Mouse (Mus musculus) liver, embryonic 15.5 days (tissue): ENCODE results near the gene Apba2. TPM values are rescaled to one million over a fixed set of nuclear protein-coding genes. Genes with fewer than 3 reads are reported as not detected.

Experiments
- ATAC-seq: fragments of 200-750 bp; cut with Nextera tagmentation; 2 replicates; pipeline ENCODE4 v1.8.0; 2017; ENCODE audit warnings: moderate number of reproducible peaks, mild to moderate bottlenecking, moderate library complexity; ENCODE audit not compliant: insufficient read depth
- H3K27ac ChIP-seq: fragments of 300-500 bp; sonication (generic); replicated peaks from 2 replicates; pipeline ENCODE4 v1.5.1; 2015; ENCODE audit warnings: mild to moderate bottlenecking, inconsistent platforms
- H3K27me3 ChIP-seq: fragments of 300-500 bp; sonication (generic); 2 replicates; pipeline ENCODE4 v1.6.1; 2015; ENCODE audit warnings: mild to moderate bottlenecking, inconsistent platforms
- H3K36me3 ChIP-seq: fragments of 300-500 bp; sonication (generic); replicated peaks from 2 replicates; pipeline ENCODE4 v1.6.1; 2015; ENCODE audit warnings: moderate library complexity, mild to moderate bottlenecking, inconsistent platforms
- H3K4me1 ChIP-seq: fragments of 300-500 bp; sonication (generic); replicated peaks from 2 replicates; pipeline ENCODE4 v1.6.1; 2015; ENCODE audit warnings: inconsistent platforms
- H3K4me2 ChIP-seq: fragments of 300-500 bp; sonication (generic); 2 replicates; pipeline ENCODE4 v1.6.1; 2015; ENCODE audit warnings: moderate library complexity, mild to moderate bottlenecking, inconsistent platforms
- H3K4me3 ChIP-seq: fragments of 300-500 bp; sonication (generic); replicated peaks from 2 replicates; pipeline ENCODE4 v1.5.1; 2015; ENCODE audit warnings: mild to moderate bottlenecking, inconsistent platforms
- H3K9ac ChIP-seq: fragments of 300-500 bp; sonication (generic); 2 replicates; pipeline ENCODE4 v1.6.1; 2015; ENCODE audit warnings: moderate library complexity, mild to moderate bottlenecking, inconsistent platforms
- H3K9me3 ChIP-seq: fragments of 300-500 bp; sonication (generic); replicated peaks from 2 replicates; pipeline ENCODE4 v1.6.1; 2016; ENCODE audit warnings: inconsistent platforms
- WGBS: fragments of 180-500 bp; shearing (Covaris S2); methylation state at CpG from one replicate; pipeline ENCODE4 v1.1.7; 2015; ENCODE audit warnings: mixed read lengths; ENCODE audit not compliant: insufficient replicate concordance; 5-methylcytosine and 5-hydroxymethylcytosine counted together
- polyA plus RNA-seq: library from polyadenylated mRNA; unstranded; fragments of >200 nt; fragmentation: Nextera tagmentation; extraction: Ambion mirVana; gene quantifications from 2 replicates; pipeline ENCODE4 v1.2.1, GENCODE M21; 2015

Gene Apba2
- polyA plus RNA-seq, 1 experiment from 2014 or later, result 0.16 TPM

- Histone ChIP-seq H3K4me1 (no peaks in the 10 kb centered on the region), H3K27ac (no peak overlapping the region), H3K4me2 (no peak overlapping the region), H3K4me3 (no peak overlapping the region), H3K27me3 (no peaks in the 10 kb centered on the region), H3K36me3 (no peaks in the 10 kb centered on the region), H3K9me3 (no peaks in the 10 kb centered on the region), H3K9ac (no peak overlapping the region)
- 60% methylated on average over 3 of the region's 3 CpGs for WGBS
- ATAC-seq, result no peak
These were observed 162.1 kb downstream of the Apba2 start for GRCm38 (mm10) chr7:64663600-64663999.

GRCm38 (mm10) chr7:64665120-64665519 lies 163.6 kb downstream of the Apba2 start:
- Histone ChIP-seq H3K9me3 (no peaks in the 10 kb centered on the region), H3K36me3 (no peaks in the 10 kb centered on the region), H3K4me2 (no peak overlapping the region), H3K27ac (no peak overlapping the region), H3K27me3 (no peaks in the 10 kb centered on the region), H3K4me1 (no peaks in the 10 kb centered on the region), H3K9ac (no peak overlapping the region), H3K4me3 (no peak overlapping the region)
- 37% methylated on average over 7 of the region's 7 CpGs for WGBS
- no peak for ATAC-seq

GRCm38 (mm10) chr7:64665716-64666298 lies 164.3 kb downstream of the Apba2 start:
- WGBS, result 66% methylated on average over 5 of the region's 5 CpGs
- Histone ChIP-seq H3K9me3 (no peaks in the 10 kb centered on the region), H3K27ac (no peak overlapping the region), H3K4me1 (no peaks in the 10 kb centered on the region), H3K27me3 (no peaks in the 10 kb centered on the region), H3K36me3 (no peaks in the 10 kb centered on the region), H3K4me2 (no peak overlapping the region), H3K9ac (no peak overlapping the region), H3K4me3 (no peak overlapping the region)
- no peak for ATAC-seq

GRCm38 (mm10) chr7:64667959-64668358 lies 166.5 kb downstream of the Apba2 start:
- H3K27me3 ChIP-seq, result no peaks in the 10 kb centered on the region
- H3K4me3 ChIP-seq, result no peak overlapping the region
- H3K36me3 ChIP-seq, result no peaks in the 10 kb centered on the region
- H3K4me2 ChIP-seq, result no peak overlapping the region
- ATAC-seq, result no peak
- H3K4me1 ChIP-seq, result no peaks in the 10 kb centered on the region
- WGBS, result 69% methylated on average over 4 of the region's 4 CpGs
- no peak overlapping the region for H3K27ac ChIP-seq
- H3K9me3 ChIP-seq, result no peaks in the 10 kb centered on the region
- H3K9ac ChIP-seq, result no peak overlapping the region

GRCm38 (mm10) chr7:64679771-64680479 lies 178.4 kb downstream of the Apba2 start:
- H3K9ac ChIP-seq, result no peak overlapping the region
- no peak overlapping the region for H3K27ac ChIP-seq
- H3K9me3 ChIP-seq, result no peaks in the 10 kb centered on the region
- H3K27me3 ChIP-seq, result no peaks in the 10 kb centered on the region
- H3K36me3 ChIP-seq, result no peaks in the 10 kb centered on the region
- no peak for ATAC-seq
- no peak overlapping the region for H3K4me2 ChIP-seq
- no peak overlapping the region for H3K4me3 ChIP-seq
- WGBS, result 65% methylated on average over 10 of the region's 10 CpGs
- H3K4me1 ChIP-seq, result no peaks in the 10 kb centered on the region

- no peak overlapping the region for H3K27ac ChIP-seq
- H3K27me3 ChIP-seq, result no peaks in the 10 kb centered on the region
- H3K9me3 ChIP-seq, result no peaks in the 10 kb centered on the region
- H3K36me3 ChIP-seq, result no peaks in the 10 kb centered on the region
- no peaks in the 10 kb centered on the region for H3K4me1 ChIP-seq
- ATAC-seq, result no peak
- WGBS, result 57% methylated on average over 4 of the region's 4 CpGs
- no peak overlapping the region for H3K9ac ChIP-seq
- H3K4me2 ChIP-seq, result no peak overlapping the region
- no peak overlapping the region for H3K4me3 ChIP-seq
These were observed 183.4 kb downstream of the Apba2 start for GRCm38 (mm10) chr7:64684893-64685292.

- no peak overlapping the region for H3K4me2 ChIP-seq
- H3K36me3 ChIP-seq, result no peaks in the 10 kb centered on the region
- no peak for ATAC-seq
- no peak overlapping the region for H3K9ac ChIP-seq
- no peaks in the 10 kb centered on the region for H3K27me3 ChIP-seq
- H3K27ac ChIP-seq, result no peak overlapping the region
- no peaks in the 10 kb centered on the region for H3K9me3 ChIP-seq
- 62% methylated on average over 14 of the region's 14 CpGs for WGBS
- no peak overlapping the region for H3K4me3 ChIP-seq
- no peaks in the 10 kb centered on the region for H3K4me1 ChIP-seq
These were observed 186.8 kb downstream of the Apba2 start for GRCm38 (mm10) chr7:64688115-64688817.

- Histone ChIP-seq H3K36me3 (no peaks in the 10 kb centered on the region), H3K4me1 (no peaks in the 10 kb centered on the region), H3K9ac (no peak overlapping the region), H3K4me3 (no peak overlapping the region), H3K27ac (no peak overlapping the region), H3K4me2 (no peak overlapping the region), H3K9me3 (no peaks in the 10 kb centered on the region), H3K27me3 (no peaks in the 10 kb centered on the region)
- no peak for ATAC-seq
- 66% methylated on average over 2 of the region's 2 CpGs for WGBS
These were observed 190.3 kb downstream of the Apba2 start for GRCm38 (mm10) chr7:64691831-64692230.

- Histone ChIP-seq H3K27ac (no peak overlapping the region), H3K36me3 (no peaks in the 10 kb centered on the region), H3K4me1 (no peaks in the 10 kb centered on the region), H3K4me3 (no peak overlapping the region), H3K9me3 (no peaks in the 10 kb centered on the region), H3K27me3 (no peaks in the 10 kb centered on the region), H3K9ac (no peak overlapping the region), H3K4me2 (no peak overlapping the region)
- WGBS, result 76% methylated on average over 6 of the region's 6 CpGs
- ATAC-seq, result no peak
These were observed 193.4 kb downstream of the Apba2 start for GRCm38 (mm10) chr7:64694937-64695336.

GRCm38 (mm10) chr7:64696521-64697281 lies 195.2 kb downstream of the Apba2 start:
- Histone ChIP-seq H3K9me3 (no peaks in the 10 kb centered on the region), H3K9ac (no peak overlapping the region), H3K36me3 (no peaks in the 10 kb centered on the region), H3K4me2 (no peak overlapping the region), H3K4me3 (no peak overlapping the region), H3K27me3 (no peaks in the 10 kb centered on the region), H3K4me1 (no peaks in the 10 kb centered on the region), H3K27ac (no peak overlapping the region)
- WGBS, result 66% methylated on average over 14 of the region's 14 CpGs
- no peak for ATAC-seq

GRCm38 (mm10) chr7:64697791-64698337 lies 196.4 kb downstream of the Apba2 start:
- Histone ChIP-seq H3K36me3 (no peaks in the 10 kb centered on the region), H3K4me3 (no peak overlapping the region), H3K27ac (no peak overlapping the region), H3K27me3 (no peaks in the 10 kb centered on the region), H3K4me2 (no peak overlapping the region), H3K4me1 (no peaks in the 10 kb centered on the region), H3K9ac (no peak overlapping the region), H3K9me3 (no peaks in the 10 kb centered on the region)
- WGBS, result 64% methylated on average over 6 of the region's 6 CpGs
- ATAC-seq, result no peak
